Mouse (Mus musculus) stomach, embryonic 16.5 days (tissue): ENCODE data around the gene Epo. TPM values are rescaled to one million over a fixed set of nuclear protein-coding genes. Genes with fewer than 3 reads are reported as not detected.
A peak's percentile ranks its signal among the peaks of the same experiment; 100 is the strongest.

Source experiments
- ATAC-seq: fragments of 200-750 bp; cut with Nextera tagmentation; 2 replicates; pipeline ENCODE4 v1.8.0; 2017; ENCODE audit warnings: moderate number of reproducible peaks, moderate TSS enrichment; ENCODE audit not compliant: insufficient read depth, low FRiP score
- H3K27ac ChIP-seq: fragments of 300-500 bp; sonication (generic); 2 replicates; pipeline ENCODE4 v1.5.1; 2014; ENCODE audit warnings: low read length
- H3K27me3 ChIP-seq: fragments of 300-500 bp; sonication (generic); 2 replicates; pipeline ENCODE4 v1.6.1; 2014; ENCODE audit warnings: low read length, control low read depth, mixed read lengths; ENCODE audit not compliant: control insufficient read depth, insufficient read depth
- H3K36me3 ChIP-seq: fragments of 300-500 bp; sonication (generic); 2 replicates; pipeline ENCODE4 v1.6.1; 2014; ENCODE audit warnings: low read length; ENCODE audit not compliant: control insufficient read depth, insufficient read depth
- H3K4me1 ChIP-seq: fragments of 300-500 bp; sonication (generic); 2 replicates; pipeline ENCODE4 v1.6.1; 2014; ENCODE audit warnings: low read length, control low read depth, mixed read lengths; ENCODE audit not compliant: control insufficient read depth, insufficient read depth
- H3K4me2 ChIP-seq: fragments of 300-500 bp; sonication (generic); 2 replicates; pipeline ENCODE4 v1.6.1; 2014; ENCODE audit warnings: low read depth, low read length, mixed read lengths
- H3K4me3 ChIP-seq: fragments of 300-500 bp; sonication (generic); replicated peaks from 2 replicates; pipeline ENCODE4 v1.5.1; 2014; ENCODE audit warnings: mild to moderate bottlenecking, low read length
- H3K9ac ChIP-seq: fragments of 300-500 bp; sonication (generic); 2 replicates; pipeline ENCODE4 v1.6.1; 2014; ENCODE audit warnings: low read length
- H3K9me3 ChIP-seq: fragments of 300-500 bp; sonication (generic); replicated peaks from 2 replicates; pipeline ENCODE4 v1.6.1; 2016; ENCODE audit warnings: low read length, control low read depth; ENCODE audit not compliant: control insufficient read depth
- WGBS: fragments of 180-500 bp; shearing (Covaris S2); extraction: QIAGEN DNeasy Blood & Tissue Kit; methylation state at CpG from one replicate; pipeline ENCODE4 v1.1.7; 2014; 5-methylcytosine and 5-hydroxymethylcytosine counted together
- polyA plus RNA-seq: library from polyadenylated mRNA; unstranded; fragments of >200 nt; fragmentation: Nextera tagmentation; extraction: Ambion mirVana; gene quantifications from 2 replicates; pipeline ENCODE4 v1.2.1, GENCODE M21; 2015

Gene Epo
- polyA plus RNA-seq, 1 experiment from 2014 or later = not detected

DNA sequence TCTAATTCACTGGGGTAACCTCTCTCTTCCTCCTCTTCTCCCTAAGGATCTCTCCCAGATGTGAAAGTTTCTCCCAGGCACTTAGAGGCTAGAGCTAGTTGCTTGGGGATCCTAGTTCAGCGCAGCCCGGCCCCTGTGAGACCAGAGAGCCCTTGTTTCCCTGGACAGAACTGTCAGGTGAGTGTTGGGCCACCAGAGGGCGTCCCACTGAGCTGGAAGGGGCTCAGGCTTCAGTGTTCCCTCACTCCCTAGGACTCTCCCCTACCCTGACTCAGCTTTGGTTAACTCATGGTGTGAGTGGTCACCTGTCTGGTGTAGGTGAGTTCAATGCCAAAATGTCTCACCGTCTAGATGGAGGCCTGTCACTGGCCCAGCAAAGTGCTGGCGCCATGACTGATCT is 14.6 kb downstream of the Epo start, which contains the start of gene Gigyf1:
Gene Gigyf1 (plus strand): TSS at position 113 of the 400 bp plus-strand sequence.
- 71% methylated on average over 5 of the region's 5 CpGs for WGBS
- Histone ChIP-seq H3K9ac (no peak within 1 kb of the TSS), H3K36me3 (peaks cover 25% of the 10 kb centered on the region), H3K4me2 (no peak within 1 kb of the TSS), H3K27me3 (no peaks in the 10 kb centered on the region), H3K4me3 (no peak within 1 kb of the TSS), H3K4me1 (no peaks in the 10 kb centered on the region), H3K27ac (no peak within 1 kb of the TSS), H3K9me3 (no peaks in the 10 kb centered on the region)
- no peak for ATAC-seq

DNA sequence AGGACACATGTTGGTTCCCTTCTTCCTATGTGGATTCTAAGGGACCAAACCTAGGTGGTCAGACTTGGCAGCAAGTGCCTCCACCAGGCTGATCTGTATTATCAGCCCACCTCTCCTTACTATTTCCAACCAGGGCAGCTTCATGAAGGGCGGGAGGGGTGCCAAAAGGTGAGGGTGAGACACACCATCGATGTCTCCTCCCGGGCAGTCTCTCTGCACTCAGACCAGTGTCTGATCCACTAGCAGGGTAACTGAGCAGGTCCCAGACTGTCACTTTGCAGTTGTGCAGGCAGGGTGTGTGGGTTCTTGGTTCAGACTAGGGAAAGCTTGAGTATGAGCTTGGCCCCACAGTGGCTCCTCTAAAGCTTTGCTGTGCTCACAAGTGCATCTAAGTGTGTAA is 18.2 kb downstream of the Epo start:
- Histone ChIP-seq H3K27ac (no peak overlapping the region), H3K36me3 (0 out of 2 replicates have a peak, but pooled peaks cover 9% of the 10 kb centered on the region), H3K9ac (no peak overlapping the region), H3K4me3 (no peak overlapping the region), H3K4me2 (no peak overlapping the region), H3K4me1 (peaks cover 20% of the 10 kb centered on the region), H3K9me3 (no peaks in the 10 kb centered on the region), H3K27me3 (no peaks in the 10 kb centered on the region)
- 87% methylated on average over 3 of the region's 3 CpGs for WGBS
- no peak for ATAC-seq

DNA sequence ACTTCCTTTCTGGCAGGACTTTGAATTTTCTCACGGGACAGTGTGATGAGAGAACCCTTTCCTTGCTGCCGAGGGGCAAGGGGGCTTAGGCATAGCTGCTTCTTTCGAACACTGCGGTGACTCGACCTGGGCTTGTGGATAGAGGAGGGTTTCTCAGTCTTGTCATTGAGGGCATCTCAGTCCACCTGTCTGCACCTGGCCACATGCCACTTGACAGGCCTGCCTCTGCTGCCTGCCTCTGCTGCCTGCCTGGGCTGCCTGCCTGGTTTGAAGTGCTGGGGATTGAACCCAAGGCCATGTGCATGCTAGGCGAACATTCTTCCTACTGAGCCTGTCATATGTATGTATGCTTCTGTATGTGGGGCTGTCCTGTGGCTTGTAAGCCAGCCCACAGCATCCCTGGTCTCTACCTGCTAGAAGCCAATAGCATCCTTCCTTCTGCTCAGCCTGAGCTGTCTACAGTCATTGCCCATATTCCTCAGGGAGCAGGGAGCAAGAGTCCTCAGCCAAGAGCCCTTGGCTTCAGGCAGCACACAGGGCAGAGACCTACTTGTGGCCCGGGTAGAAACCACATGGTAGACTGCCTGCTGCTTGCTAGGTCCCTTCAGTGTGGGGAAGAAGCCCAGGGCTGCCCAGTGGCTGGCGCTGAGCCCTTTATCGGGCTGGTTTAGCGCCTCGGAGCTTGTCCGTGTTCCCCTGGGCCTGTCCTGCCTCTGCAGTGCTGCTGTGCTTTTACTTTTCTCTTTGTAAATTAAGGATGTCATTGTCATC is 18.9 kb downstream of the Epo start:
- H3K9ac ChIP-seq = peak overlapping the region; percentile 39; the same call in 1 of the 2 replicates
- WGBS = 86% methylated on average over 12 of the region's 12 CpGs
- H3K4me3 ChIP-seq = no peak overlapping the region
- H3K4me1 ChIP-seq = peaks cover 20% of the 10 kb centered on the region
- H3K4me2 ChIP-seq = no peak overlapping the region
- H3K9me3 ChIP-seq = no peaks in the 10 kb centered on the region
- 0 out of 2 replicates have a peak, but pooled peaks cover 3% of the 10 kb centered on the region for H3K36me3 ChIP-seq
- no peak overlapping the region for H3K27ac ChIP-seq
- no peaks in the 10 kb centered on the region for H3K27me3 ChIP-seq
- no peak for ATAC-seq

DNA sequence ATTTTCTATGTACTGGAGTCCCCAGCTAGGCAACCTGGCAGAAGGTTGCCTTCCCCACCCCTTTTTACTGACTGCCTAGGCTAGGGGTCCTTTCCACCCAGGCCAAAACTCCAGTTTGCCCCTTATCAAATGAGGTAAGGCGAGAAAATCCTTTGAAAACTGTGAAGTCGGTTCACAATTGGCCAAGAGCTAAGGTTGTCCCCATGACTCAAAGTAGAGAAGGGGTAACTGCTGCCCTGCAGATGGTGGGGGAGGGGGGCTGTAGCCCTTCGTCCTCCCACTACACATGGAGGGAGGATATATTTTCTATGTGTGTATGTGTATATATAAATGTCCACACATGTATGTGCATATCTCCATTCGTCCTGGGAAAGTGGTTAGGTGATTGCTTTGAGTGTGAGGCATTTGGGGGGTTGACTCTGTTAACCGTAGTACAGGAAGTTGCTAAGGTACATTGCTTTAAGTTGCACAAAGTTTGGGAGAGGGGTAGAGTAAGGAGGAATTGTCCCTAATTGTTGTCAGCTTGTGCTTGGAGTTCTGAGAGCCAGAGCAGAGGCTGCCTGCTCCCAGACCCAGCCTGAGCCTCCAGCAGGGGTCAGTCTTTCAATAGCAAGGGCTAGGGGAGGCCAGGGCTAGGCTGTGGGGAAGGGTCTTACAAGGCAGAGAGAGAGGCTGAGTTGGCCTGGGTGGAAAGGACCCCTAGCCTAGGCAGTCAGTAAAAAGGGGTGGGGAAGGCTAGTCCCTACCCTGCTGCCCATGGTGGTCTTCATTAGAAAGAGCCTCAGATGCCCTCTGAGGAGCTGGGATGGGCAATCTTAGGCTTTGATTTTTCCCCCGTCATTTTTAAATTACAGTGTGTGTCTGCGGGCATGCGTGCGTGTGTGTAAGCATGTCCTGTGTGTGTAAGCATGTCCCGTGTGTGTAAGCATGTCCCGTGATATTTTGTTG is 19.9 kb downstream of the Epo start:
- Histone ChIP-seq H3K27ac (no peak overlapping the region), H3K4me2 (no peak overlapping the region), H3K9ac (no peak overlapping the region), H3K4me1 (peaks cover 20% of the 10 kb centered on the region), H3K9me3 (no peaks in the 10 kb centered on the region), H3K4me3 (no peak overlapping the region), H3K27me3 (no peaks in the 10 kb centered on the region), H3K36me3 (no peaks in the 10 kb centered on the region)
- no peak for ATAC-seq
- 74% methylated on average over 11 of the region's 11 CpGs for WGBS

DNA sequence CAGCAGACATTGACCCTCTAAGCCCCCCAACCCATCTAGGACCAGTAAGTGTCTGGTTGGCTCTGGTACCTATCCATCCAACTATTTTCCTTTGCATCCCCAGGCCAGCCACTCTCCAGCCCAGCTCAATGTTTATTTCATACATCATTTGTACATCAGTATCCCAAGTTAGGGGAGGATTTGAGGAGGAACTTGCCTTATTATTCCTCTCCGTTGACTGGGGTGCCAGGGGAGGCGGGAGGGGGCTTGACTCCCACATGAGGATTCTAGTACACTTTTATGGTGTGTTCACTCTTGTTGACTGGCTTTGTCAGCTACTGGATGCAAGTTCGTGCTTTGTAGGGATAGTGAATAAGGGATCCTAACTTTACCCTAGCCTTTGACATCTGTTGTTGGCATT is 21.3 kb downstream of the Epo start:
- Histone ChIP-seq H3K27ac (no peak overlapping the region; the same call in 1 of the 2 replicates), H3K36me3 (no peaks in the 10 kb centered on the region), H3K9ac (peak overlapping the region; percentile 99), H3K4me3 (peak overlapping the region; percentile 94), H3K27me3 (no peaks in the 10 kb centered on the region), H3K4me2 (peak overlapping the region; percentile 89), H3K4me1 (peaks cover 20% of the 10 kb centered on the region), H3K9me3 (no peaks in the 10 kb centered on the region)
- 51% methylated on average over 3 of the region's 3 CpGs for WGBS
- ATAC-seq = no peak

DNA sequence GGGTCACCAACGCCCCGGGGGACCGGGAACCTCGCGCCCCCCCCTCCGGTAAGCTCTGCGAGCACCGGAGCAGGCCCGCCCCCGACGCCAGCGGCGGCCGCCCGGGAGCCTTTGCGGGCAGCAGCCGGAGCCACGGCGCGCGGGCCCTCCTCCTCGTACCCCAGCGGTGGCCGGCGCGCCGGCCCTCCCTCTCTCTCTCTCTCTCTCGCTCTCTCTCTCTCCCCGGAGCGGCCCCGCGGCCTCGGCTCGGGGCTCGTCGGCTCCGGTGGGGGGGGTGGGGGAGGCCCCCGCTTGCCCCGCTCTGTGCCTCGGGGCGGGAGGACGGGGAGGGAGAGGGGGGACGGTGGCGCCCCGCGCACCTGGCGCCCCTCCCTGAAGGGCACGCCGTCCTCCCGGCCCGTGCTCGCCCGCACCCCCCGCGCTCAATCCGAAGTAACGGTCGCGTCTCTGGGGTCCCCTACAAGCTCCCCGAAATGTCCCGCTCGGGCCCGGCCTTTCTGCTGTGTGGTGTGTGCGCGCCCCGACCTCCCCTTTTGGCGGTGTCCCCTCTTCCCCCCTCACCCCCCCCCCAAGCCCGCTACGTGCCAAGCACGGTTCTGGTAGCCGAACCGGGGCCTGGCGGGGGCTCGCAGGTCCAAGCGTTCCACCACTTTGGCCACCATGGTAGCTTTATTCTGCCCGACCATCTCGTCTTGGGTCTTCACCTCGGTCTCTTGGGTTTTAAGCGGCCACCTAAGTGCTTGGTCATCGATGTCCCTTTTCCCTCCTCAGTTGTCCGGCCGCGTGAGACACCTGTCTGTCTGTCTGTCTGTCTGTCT is 22.3 kb downstream of the Epo start:
- H3K27ac ChIP-seq = peak overlapping the region; percentile 79
- H3K4me1 ChIP-seq = peaks cover 20% of the 10 kb centered on the region
- peak overlapping the region; percentile 89 for H3K4me2 ChIP-seq
- H3K9ac ChIP-seq = peak overlapping the region; percentile 99
- under 1% methylated on average over 50 of the region's 83 CpGs for WGBS
- no peaks in the 10 kb centered on the region for H3K27me3 ChIP-seq
- peak; percentile 34; the same call in 1 of the 2 replicates for ATAC-seq
- no peaks in the 10 kb centered on the region for H3K36me3 ChIP-seq
- H3K4me3 ChIP-seq = peak overlapping the region; percentile 94
- no peaks in the 10 kb centered on the region for H3K9me3 ChIP-seq

DNA sequence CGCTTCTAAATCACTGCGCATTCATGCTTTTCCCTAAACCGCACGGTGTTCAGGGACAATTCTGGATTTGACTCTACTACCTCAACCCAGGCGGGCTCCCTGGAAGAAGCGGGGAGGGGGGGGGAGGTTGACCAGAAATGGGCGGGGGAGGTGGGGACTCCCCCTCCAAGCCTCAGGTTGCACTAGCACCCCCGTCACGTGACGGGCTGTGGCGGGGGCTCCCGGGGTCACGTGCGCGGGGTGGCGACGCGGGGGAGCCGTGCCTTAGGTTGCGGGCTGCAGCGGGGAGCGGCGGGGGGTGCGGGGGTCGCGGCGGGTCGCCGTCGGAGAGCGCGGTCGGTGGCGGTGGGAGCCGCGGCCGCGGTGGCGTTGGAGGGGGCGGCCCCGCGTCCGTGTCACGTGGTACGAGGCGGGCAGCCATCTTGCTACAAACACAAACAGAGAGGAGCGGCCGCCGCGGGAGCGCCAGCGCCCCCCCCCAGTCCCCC is 23.0 kb downstream of the Epo start:
- Histone ChIP-seq H3K27me3 (no peaks in the 10 kb centered on the region), H3K9me3 (no peaks in the 10 kb centered on the region), H3K4me2 (peak overlapping the region; percentile 89), H3K36me3 (no peaks in the 10 kb centered on the region), H3K4me1 (peaks cover 20% of the 10 kb centered on the region), H3K9ac (peak overlapping the region; percentile 99), H3K27ac (peak overlapping the region; percentile 79), H3K4me3 (peak overlapping the region; percentile 94)
- WGBS = 2% methylated on average over 42 of the region's 52 CpGs
- peak; percentile 79 for ATAC-seq

DNA sequence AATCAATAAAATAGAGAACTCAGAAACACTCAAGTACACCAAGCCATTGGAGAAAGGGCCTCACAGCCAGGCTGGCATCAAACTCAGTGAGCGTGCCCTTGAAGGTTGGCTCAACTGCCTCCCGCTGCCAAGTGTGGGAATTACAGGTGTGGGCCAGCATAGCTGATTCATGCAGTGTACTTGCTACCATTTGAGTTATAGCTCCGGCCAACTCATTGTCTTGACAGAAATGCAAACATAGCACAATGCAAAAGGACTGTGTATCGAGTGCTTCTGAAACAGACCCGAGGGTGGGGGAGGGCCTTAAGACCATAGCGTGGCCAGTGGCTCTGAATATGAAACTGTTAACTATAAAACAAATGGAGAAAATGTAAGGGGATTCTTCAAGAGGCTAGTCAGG is 29.0 kb downstream of the Epo start:
- peaks cover 15% of the 10 kb centered on the region for H3K4me1 ChIP-seq
- H3K27me3 ChIP-seq = no peaks in the 10 kb centered on the region
- H3K36me3 ChIP-seq = no peaks in the 10 kb centered on the region
- WGBS = 74% methylated on average over 6 of the region's 6 CpGs
- no peak overlapping the region for H3K4me3 ChIP-seq
- H3K27ac ChIP-seq = no peak overlapping the region
- H3K9me3 ChIP-seq = no peaks in the 10 kb centered on the region
- no peak overlapping the region for H3K9ac ChIP-seq
- ATAC-seq = no peak
- H3K4me2 ChIP-seq = no peak overlapping the region
